Mouse (Mus musculus): ENCODE data around the gene Tiam1.

DNA sequence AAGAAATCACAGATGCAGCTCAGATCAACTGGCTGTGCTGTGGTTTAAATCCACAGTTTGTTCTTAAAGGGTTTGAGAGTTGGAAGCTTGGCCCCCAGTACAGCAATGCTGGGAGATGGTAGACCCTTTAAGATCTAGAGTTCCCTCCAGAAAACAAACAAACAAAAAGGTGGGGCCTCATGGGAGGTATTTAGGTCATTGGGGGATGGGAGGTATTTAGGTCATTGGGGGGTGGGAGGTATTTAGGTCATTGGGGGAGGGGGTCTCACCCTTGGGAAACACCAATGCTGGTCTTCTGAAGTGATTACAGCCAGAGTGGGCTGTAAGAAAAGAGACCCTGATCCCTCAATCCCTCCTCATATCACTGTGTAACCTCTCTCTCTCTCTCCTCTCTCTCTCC is 257.0 kb downstream of the Tiam1 start:
- TF ChIP-seq CTCF (IDR thresholded peaks at IDR 0.05; ENCODE audit: borderline replicate concordance, control insufficient read depth, extremely low read depth, insufficient read depth, low read length, poor library complexity) (no peak), POLR2A (IDR thresholded peaks at IDR 0.05; ENCODE audit: control insufficient read depth, extremely low read depth, insufficient read depth, low read length, poor library complexity) (no peak)
